Mouse (Mus musculus) midbrain, embryonic 16.5 days (tissue): ENCODE measurements around the gene Pxt1. TPM values are rescaled to one million over a fixed set of nuclear protein-coding genes. Genes with fewer than 3 reads are reported as not detected.

Experiments used
- ATAC-seq: fragments of 200-750 bp; cut with Nextera tagmentation; 2 replicates; pipeline ENCODE4 v1.8.0; 2017; ENCODE audit warnings: moderate TSS enrichment
- H3K27ac ChIP-seq: fragments of 300-500 bp; sonication (generic); 2 replicates; pipeline ENCODE4 v1.5.1; 2014; ENCODE audit warnings: mild to moderate bottlenecking, low read length, mixed read lengths
- H3K27me3 ChIP-seq: fragments of 300-500 bp; sonication (generic); 2 replicates; pipeline ENCODE4 v1.6.1; 2014; ENCODE audit warnings: low read depth, low read length, mixed read lengths; ENCODE audit not compliant: control insufficient read depth, insufficient read depth
- H3K36me3 ChIP-seq: fragments of 300-500 bp; sonication (generic); 2 replicates; pipeline ENCODE4 v1.6.1; 2014; ENCODE audit warnings: mild to moderate bottlenecking, low read length, moderate library complexity, mixed read lengths; ENCODE audit not compliant: control insufficient read depth, insufficient read depth
- H3K4me1 ChIP-seq: fragments of 300-500 bp; sonication (generic); 2 replicates; pipeline ENCODE4 v1.6.1; 2014; ENCODE audit warnings: mild to moderate bottlenecking, low read length, mixed read lengths; ENCODE audit not compliant: control insufficient read depth, insufficient read depth
- H3K4me2 ChIP-seq: fragments of 300-500 bp; sonication (generic); 2 replicates; pipeline ENCODE4 v1.6.1; 2014; ENCODE audit warnings: mild to moderate bottlenecking, low read length, mixed read lengths
- H3K4me3 ChIP-seq: fragments of 300-500 bp; sonication (generic); 2 replicates; pipeline ENCODE4 v1.5.1; 2014; ENCODE audit warnings: low read depth, mild to moderate bottlenecking, low read length, moderate library complexity, mixed read lengths
- H3K9ac ChIP-seq: fragments of 300-500 bp; sonication (generic); 2 replicates; pipeline ENCODE4 v1.6.1; 2014; ENCODE audit warnings: low read depth, low read length, mixed read lengths
- H3K9me3 ChIP-seq: fragments of 300-500 bp; sonication (generic); replicated peaks from 2 replicates; pipeline ENCODE4 v1.6.1; 2014; ENCODE audit warnings: mild to moderate bottlenecking, low read length, mixed read lengths; ENCODE audit not compliant: control insufficient read depth, poor library complexity, severe bottlenecking
- WGBS: fragments of 180-500 bp; shearing (Covaris S2); extraction: QIAGEN DNeasy Blood & Tissue Kit; methylation state at CpG from one replicate; pipeline ENCODE4 v1.1.7; 2014; 5-methylcytosine and 5-hydroxymethylcytosine counted together
- polyA plus RNA-seq: library from polyadenylated mRNA; unstranded; fragments of >200 nt; fragmentation: Nextera tagmentation; extraction: Ambion mirVana; gene quantifications from 2 replicates; pipeline ENCODE4 v1.2.1, GENCODE M21; 2015

Gene Pxt1
- polyA plus RNA-seq, 1 experiment from 2014 or later = not detected

DNA sequence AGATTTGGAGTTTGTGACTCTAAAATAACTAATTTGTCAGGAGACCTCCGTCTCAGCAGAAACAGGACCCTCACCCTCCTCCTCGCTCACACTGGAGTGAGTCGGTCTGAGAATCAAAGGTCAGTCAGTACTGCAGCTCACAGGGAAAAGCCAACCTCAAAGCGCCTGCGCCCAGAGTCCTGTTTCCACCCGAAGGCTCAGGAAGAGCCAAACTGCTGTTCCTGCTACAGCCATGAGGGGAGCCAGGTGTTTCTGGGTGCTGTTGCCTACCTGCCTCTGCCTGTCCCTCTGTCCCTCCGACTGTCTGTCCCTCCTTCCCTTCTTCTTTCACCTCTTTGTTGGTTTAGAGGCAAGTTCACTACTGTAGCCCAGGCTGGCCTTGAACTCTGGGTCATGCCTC, 33.5 kb downstream of the Pxt1 start:
- WGBS = 28% methylated on average over 7 of the region's 7 CpGs
- peaks cover 11% of the 10 kb centered on the region for H3K4me1 ChIP-seq
- H3K9me3 ChIP-seq = no peaks in the 10 kb centered on the region
- no peak for ATAC-seq
- no peak overlapping the region for H3K27ac ChIP-seq
- no peak overlapping the region for H3K9ac ChIP-seq
- no peak overlapping the region for H3K4me3 ChIP-seq
- H3K4me2 ChIP-seq = no peak overlapping the region
- H3K27me3 ChIP-seq = no peaks in the 10 kb centered on the region
- H3K36me3 ChIP-seq = no peaks in the 10 kb centered on the region

DNA sequence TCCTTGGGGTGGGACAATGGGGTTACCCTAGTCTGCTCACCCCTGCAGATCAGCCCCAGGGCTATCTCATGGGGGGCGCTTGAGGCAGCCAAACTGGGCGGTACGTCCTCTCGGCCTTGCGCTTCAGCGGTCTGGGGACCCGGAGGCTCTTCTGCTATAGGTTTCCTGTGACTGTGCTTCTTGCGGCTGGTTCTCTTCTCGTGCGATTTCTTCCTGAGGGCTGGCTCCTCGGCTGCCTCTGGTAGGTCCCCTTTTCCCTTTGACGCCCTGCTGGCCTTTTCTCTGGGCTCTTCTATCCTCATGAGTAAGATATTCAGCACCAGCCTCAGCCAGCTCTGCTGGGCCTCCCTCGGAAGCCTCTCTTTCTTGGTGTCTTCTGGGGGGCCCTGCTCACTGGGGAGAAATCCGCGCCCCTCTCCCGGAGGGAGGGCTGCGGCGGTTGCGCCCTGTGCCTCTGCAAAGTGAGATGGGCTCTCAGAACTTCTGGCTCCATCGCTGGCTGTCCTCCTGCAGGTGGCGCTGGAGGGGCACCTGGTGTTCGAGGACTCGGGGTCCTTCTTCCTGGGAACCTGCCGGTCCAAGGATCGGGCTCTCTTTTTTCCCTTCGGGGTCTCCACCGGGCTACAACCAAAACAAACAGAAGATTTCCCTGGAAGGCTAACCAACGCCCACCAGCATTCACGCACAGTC, 34.2 kb downstream of the Pxt1 start:
- WGBS = 8% methylated on average over 29 of the region's 29 CpGs
- Histone ChIP-seq H3K4me2 (peak overlapping the region; percentile 35), H3K27me3 (no peaks in the 10 kb centered on the region), H3K9me3 (no peaks in the 10 kb centered on the region), H3K4me1 (peaks cover 17% of the 10 kb centered on the region), H3K36me3 (no peaks in the 10 kb centered on the region), H3K9ac (no peak overlapping the region), H3K4me3 (0 out of 2 replicates have a peak overlapping the region, but pooled peaks have one; percentile 7), H3K27ac (no peak overlapping the region)
- ATAC-seq = no peak

DNA sequence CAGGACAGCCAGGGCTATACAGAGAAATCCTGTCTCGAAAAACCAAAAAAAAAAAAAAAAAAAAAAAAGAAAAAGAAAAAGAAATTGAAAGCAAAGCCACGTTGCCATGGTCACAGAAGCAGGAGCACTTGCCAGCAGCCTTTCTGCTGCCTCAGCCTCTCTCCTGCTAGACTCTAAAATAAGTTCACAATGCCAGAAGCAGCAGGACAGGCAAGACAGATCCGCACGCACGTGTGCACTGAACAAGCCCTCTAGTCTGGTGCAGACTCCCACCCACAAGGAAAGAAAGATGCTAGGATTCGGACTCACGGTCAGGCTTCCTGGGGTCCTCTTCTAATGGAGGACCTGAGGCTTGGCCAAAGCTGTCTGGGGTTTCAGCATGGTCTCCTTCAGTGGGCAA, 35.7 kb downstream of the Pxt1 start:
- Histone ChIP-seq H3K27ac (peak overlapping the region; percentile 50; the same call in 1 of the 2 replicates), H3K9me3 (no peaks in the 10 kb centered on the region), H3K9ac (no peak overlapping the region), H3K4me3 (no peak overlapping the region), H3K27me3 (no peaks in the 10 kb centered on the region), H3K4me1 (peaks cover 21% of the 10 kb centered on the region), H3K4me2 (no peak overlapping the region), H3K36me3 (no peaks in the 10 kb centered on the region)
- no peak for ATAC-seq
- WGBS = 50% methylated on average over 7 of the region's 7 CpGs

DNA sequence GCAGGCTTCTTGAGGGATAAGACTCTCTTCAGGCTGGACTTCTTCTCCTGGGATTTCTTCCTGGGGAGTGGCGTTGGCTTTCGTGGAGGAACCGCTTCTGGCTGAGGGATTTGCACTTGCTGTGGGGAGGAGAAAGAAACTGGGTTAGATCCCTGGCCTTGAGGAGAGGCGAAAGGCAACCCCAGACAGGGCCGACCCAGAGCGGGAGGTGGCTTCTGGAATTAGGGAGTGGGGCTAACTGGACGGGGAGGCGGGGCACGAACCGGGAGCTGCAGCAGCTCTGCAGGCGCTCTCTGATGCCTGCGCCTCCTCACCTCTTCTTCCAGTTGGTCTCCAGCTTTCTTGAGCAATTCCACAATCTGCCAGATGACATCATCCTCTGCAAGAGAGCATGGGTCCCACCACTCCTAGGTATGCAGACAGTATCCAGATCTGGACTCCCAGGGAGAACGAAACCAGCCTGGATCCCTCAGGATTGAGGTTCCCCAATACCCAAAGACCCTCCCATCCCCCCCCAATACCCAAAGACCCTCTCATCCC, 38.2 kb downstream of the Pxt1 start:
- Histone ChIP-seq H3K4me2 (peak overlapping the region; percentile 41), H3K4me3 (no peak overlapping the region), H3K27me3 (no peaks in the 10 kb centered on the region), H3K36me3 (no peaks in the 10 kb centered on the region), H3K4me1 (peaks cover 21% of the 10 kb centered on the region), H3K9ac (peak overlapping the region; percentile 46; the same call in 1 of the 2 replicates), H3K27ac (peak overlapping the region; percentile 94), H3K9me3 (no peaks in the 10 kb centered on the region)
- peak; percentile 21; the same call in 1 of the 2 replicates for ATAC-seq
- 61% methylated on average over 13 of the region's 13 CpGs for WGBS

DNA sequence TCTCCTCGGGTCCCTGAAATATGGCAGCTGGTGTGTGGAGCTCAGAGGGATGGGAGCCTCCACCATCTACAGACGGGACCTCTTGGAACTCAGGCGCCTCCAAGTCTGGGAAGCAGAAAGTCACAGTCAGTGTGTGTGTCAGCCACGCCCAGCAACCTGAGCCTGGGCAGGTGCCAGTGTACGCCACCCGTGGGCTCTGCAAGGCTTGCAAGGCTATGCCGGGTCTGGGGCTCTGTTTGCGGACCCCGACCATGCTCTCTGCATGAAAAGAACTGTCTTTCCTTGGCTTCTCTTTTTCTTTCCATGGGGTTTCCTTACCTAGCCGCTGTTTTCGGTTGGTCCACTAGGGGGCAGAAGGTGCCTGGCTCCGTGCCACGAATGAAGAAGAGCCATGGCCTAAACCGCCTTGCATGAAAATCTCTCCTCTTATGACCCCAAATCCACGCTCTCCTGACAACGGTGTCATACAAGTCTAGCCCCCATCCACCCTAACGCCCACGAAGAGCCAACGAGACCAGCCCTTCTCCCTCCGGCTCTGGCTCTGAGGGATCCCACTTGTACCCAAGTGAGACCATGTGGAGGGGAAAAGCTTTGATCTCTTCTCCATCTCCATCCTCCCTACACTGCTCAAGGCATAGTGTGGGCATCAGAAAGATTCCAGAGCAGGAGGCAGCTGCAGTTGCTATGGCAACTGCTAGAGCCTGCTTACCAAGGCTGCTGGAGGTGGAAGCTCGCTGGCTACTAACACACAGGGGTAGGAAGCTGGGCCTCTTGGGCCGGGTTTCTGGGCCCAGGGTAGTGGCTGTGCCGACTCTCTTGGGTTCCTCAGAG, 38.9 kb downstream of the Pxt1 start:
- ATAC-seq = peak; percentile 95
- peak overlapping the region; percentile 94 for H3K27ac ChIP-seq
- H3K9me3 ChIP-seq = no peaks in the 10 kb centered on the region
- H3K27me3 ChIP-seq = no peaks in the 10 kb centered on the region
- H3K9ac ChIP-seq = peak overlapping the region; percentile 46; the same call in 1 of the 2 replicates
- no peaks in the 10 kb centered on the region for H3K36me3 ChIP-seq
- WGBS = 23% methylated on average over 23 of the region's 23 CpGs
- H3K4me2 ChIP-seq = peak overlapping the region; percentile 41
- 0 out of 2 replicates have a peak overlapping the region, but pooled peaks have one; percentile 3 for H3K4me3 ChIP-seq
- peaks cover 21% of the 10 kb centered on the region for H3K4me1 ChIP-seq

DNA sequence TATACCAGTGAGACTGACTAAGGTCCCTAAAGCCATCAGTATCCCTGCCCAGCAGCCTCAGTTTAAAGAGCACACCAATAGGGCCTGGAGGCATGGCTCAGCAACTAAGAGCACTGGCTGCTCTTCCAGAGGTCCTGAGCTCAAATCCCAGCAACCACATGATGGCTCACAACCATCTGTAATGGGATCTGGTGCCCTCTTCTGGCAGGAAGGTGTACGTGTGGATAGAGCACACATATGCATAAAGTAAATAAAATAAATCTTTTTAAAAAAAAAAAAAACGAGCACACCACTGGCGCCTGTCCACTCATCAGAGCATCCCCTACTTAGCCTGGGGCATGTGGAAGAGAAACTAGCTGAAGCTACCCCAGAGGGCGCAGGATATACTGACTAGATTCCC, 42.1 kb downstream of the Pxt1 start:
- Histone ChIP-seq H3K4me2 (no peak overlapping the region), H3K27ac (no peak overlapping the region), H3K9me3 (no peaks in the 10 kb centered on the region), H3K36me3 (no peaks in the 10 kb centered on the region), H3K4me3 (no peak overlapping the region), H3K27me3 (no peaks in the 10 kb centered on the region), H3K9ac (no peak overlapping the region), H3K4me1 (peaks cover 12% of the 10 kb centered on the region)
- ATAC-seq = no peak
- WGBS = 71% methylated on average over 4 of the region's 4 CpGs

DNA sequence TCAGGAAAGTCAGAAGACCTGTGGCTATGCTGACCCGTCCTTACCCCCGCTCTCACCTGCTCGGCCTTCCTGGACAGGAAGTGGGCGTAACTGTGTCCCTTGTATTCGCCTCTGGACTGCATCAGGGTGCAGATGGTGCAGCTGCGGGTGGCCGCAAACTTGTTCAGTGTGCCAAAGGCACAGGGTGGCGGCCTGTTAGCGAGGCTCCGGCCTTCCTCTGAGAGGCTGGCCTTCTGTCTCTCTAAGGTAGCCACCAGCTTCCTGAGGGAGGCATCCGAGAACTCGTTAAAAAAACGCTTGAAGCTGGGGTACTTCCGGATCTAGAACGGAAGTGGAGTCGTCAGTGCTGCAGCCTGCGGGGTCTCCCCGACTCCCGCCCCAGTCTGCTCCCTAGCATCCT, 44.2 kb downstream of the Pxt1 start:
- WGBS = 77% methylated on average over 19 of the region's 19 CpGs
- H3K9me3 ChIP-seq = no peaks in the 10 kb centered on the region
- H3K4me2 ChIP-seq = no peak overlapping the region
- H3K27me3 ChIP-seq = no peaks in the 10 kb centered on the region
- H3K36me3 ChIP-seq = no peaks in the 10 kb centered on the region
- ATAC-seq = no peak
- no peak overlapping the region for H3K4me3 ChIP-seq
- no peak overlapping the region for H3K9ac ChIP-seq
- no peak overlapping the region for H3K27ac ChIP-seq
- H3K4me1 ChIP-seq = peaks cover 4% of the 10 kb centered on the region

DNA sequence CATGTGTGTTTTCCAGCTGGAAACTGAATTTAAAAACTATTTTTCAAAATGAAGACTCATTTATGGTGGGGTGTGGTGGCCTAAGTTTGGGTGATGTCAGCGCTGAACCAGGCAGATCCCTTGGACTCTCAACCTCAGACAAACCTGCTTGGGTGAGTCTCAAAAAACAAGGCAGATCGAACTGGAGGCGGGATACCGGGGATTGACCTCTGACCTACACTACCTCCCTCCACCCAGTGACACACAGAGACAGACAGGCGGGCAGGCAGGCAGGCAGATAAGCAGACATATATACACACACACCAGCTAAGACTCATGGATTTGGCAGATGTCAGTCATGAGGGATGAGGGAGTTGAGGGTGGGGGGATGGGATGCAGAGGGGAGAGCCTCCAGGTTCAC, 45.4 kb downstream of the Pxt1 start:
- Histone ChIP-seq H3K27me3 (no peaks in the 10 kb centered on the region), H3K9me3 (no peaks in the 10 kb centered on the region), H3K4me3 (no peak overlapping the region), H3K4me2 (no peak overlapping the region), H3K27ac (no peak overlapping the region), H3K9ac (no peak overlapping the region), H3K36me3 (no peaks in the 10 kb centered on the region), H3K4me1 (no peaks in the 10 kb centered on the region)
- WGBS = 70% methylated on average over 5 of the region's 5 CpGs
- ATAC-seq = no peak

DNA sequence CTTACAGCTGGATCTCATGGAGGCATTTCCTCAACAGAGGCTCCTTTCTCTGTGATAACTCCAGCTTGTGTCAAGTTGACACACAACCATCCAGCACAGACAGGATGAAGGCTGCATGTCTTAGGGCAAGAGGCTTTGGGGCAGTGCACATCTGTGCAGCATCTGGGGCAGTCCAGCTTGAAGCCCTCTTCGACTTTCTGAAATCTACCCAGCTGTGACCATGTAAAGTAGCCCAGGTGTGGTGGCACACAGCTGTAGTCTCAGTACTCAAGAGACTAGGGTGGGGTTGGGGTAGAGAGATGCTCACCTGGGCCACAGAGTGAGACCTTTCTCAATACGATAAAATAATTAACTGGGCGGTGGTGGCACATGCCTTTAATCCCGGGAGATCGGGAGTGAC, 45.8 kb downstream of the Pxt1 start:
- Histone ChIP-seq H3K9me3 (no peaks in the 10 kb centered on the region), H3K27me3 (no peaks in the 10 kb centered on the region), H3K36me3 (no peaks in the 10 kb centered on the region), H3K4me2 (no peak overlapping the region), H3K27ac (no peak overlapping the region), H3K4me1 (no peaks in the 10 kb centered on the region), H3K9ac (no peak overlapping the region), H3K4me3 (no peak overlapping the region)
- WGBS = 89% methylated on average over 5 of the region's 5 CpGs
- ATAC-seq = no peak
